8 mouse cellular contexts compared by ENCODE assay signal in genomic region chr13:64273891-64274844, GRCm38 (mm10). TPM values are rescaled to one million over a fixed set of nuclear protein-coding genes. Genes with fewer than 3 reads are reported as not detected.
DNase-seq lines count a peak whose midpoint lies in the region; ATAC-seq and TF ChIP-seq lines count a peak whose summit lies in the region.

No protein-coding gene starts in this region.

- intact Hi-C loops in left cerebral cortex, postnatal 36 days (cut with DNase I) = no loop called here

- no peak overlapping the region for H3K27ac ChIP-seq in ES-Bruce4 (ENCODE audit: insufficient read depth, low read length)
- H3K27ac ChIP-seq in heart, postnatal 0 days (ENCODE audit: low read depth) = no peak overlapping the region
- no peak overlapping the region for H3K27ac ChIP-seq in midbrain, embryonic 12.5 days (replicated peaks)
- peak overlapping the region; percentile 51; the same call in 1 of the 2 replicates for H3K27ac ChIP-seq in testis, adult 2 months (ENCODE audit: control insufficient read depth, insufficient read depth, low read depth, low read length)

- no peaks in the 10 kb centered on the region for H3K4me1 ChIP-seq in ES-Bruce4 (ENCODE audit: control insufficient read depth, insufficient read depth, low read length)
- peaks cover 16% of the 10 kb centered on the region for H3K4me1 ChIP-seq in heart, postnatal 0 days (ENCODE audit: control insufficient read depth, insufficient read depth)
- H3K4me1 ChIP-seq in midbrain, embryonic 12.5 days = peaks cover 8% of the 10 kb centered on the region; the same call in 1 of the 2 replicates
- peaks cover 8% of the 10 kb centered on the region for H3K4me1 ChIP-seq in testis, adult 2 months (ENCODE audit: control insufficient read depth, insufficient read depth, low read length)

- peak overlapping the region; percentile 75 for H3K4me3 ChIP-seq in ES-Bruce4 (ENCODE audit: low read depth, low read length)
- peak overlapping the region; percentile 71 for H3K4me3 ChIP-seq in heart, postnatal 0 days (ENCODE audit: low read depth, low read length)
- H3K4me3 ChIP-seq in midbrain, embryonic 12.5 days = peak overlapping the region; percentile 80
- peak overlapping the region; percentile 93 for H3K4me3 ChIP-seq in testis, adult 2 months (ENCODE audit: control insufficient read depth, low read depth, low read length)

- WGBS in heart, postnatal 0 days = 2% methylated on average over 91 of the region's 95 CpGs
- under 1% methylated on average over 85 of the region's 95 CpGs for WGBS in midbrain, embryonic 12.5 days

- H3K36me3 ChIP-seq in ES-Bruce4 (ENCODE audit: control insufficient read depth, insufficient read depth, low read length, poor library complexity, severe bottlenecking) = no peaks in the 10 kb centered on the region
- H3K36me3 ChIP-seq in heart, postnatal 0 days (replicated peaks; ENCODE audit: control insufficient read depth, insufficient read depth, low read length) = no peaks in the 10 kb centered on the region
- no peaks in the 10 kb centered on the region for H3K36me3 ChIP-seq in midbrain, embryonic 12.5 days
- H3K36me3 ChIP-seq in testis, adult 2 months (ENCODE audit: control insufficient read depth, insufficient read depth, low read length) = no peaks in the 10 kb centered on the region

- ATAC-seq in heart, postnatal 0 days (ENCODE audit: insufficient read depth, low read depth) = peak; percentile 49
- ATAC-seq in midbrain, embryonic 12.5 days (ENCODE audit: low FRiP score, low read depth) = peak; percentile 84

- TF ChIP-seq CTCF in ES-Bruce4 (IDR thresholded peaks at IDR 0.05; ENCODE audit: low read depth, low read length) = no peak
- no peak for TF ChIP-seq CTCF in heart, postnatal 0 days (IDR thresholded peaks at IDR 0.05; ENCODE audit: low read depth)
- TF ChIP-seq CTCF in testis, adult 2 months (IDR thresholded peaks at IDR 0.05; ENCODE audit: control insufficient read depth, insufficient read depth, insufficient replicate concordance, low read depth, low read length) = no peak

- 0 out of 2 replicates have a peak, but pooled peaks cover 2% of the 10 kb centered on the region for H3K27me3 ChIP-seq in ES-Bruce4 (ENCODE audit: control insufficient read depth, insufficient read depth, low read length, poor library complexity, severe bottlenecking)
- peaks cover 18% of the 10 kb centered on the region for H3K27me3 ChIP-seq in heart, postnatal 0 days (ENCODE audit: control insufficient read depth, insufficient read depth, low read length)
- H3K27me3 ChIP-seq in midbrain, embryonic 12.5 days = peaks cover 31% of the 10 kb centered on the region
- no peaks in the 10 kb centered on the region for H3K27me3 ChIP-seq in testis, adult 2 months (ENCODE audit: control insufficient read depth, insufficient read depth, low read length)

- DNase-seq in gastrocnemius, postnatal 10 days = peak; percentile 18
- no peak for DNase-seq in gastrocnemius, adult 8-10 months (ENCODE audit: low spot score in 2 of 2)
- peak; percentile 25 to 26 for DNase-seq in cerebellum, postnatal 36 days
- DNase-seq in heart, postnatal 0 days (ENCODE audit: low spot score) = no peak
- peak; percentile 25 to 31 for DNase-seq in left cerebral cortex, postnatal 36 days (ENCODE audit: low spot score in 2 of 2)

- no peaks in the 10 kb centered on the region for H3K9me3 ChIP-seq in ES-Bruce4 (replicated peaks; ENCODE audit: control insufficient read depth, insufficient read depth, low read length, poor library complexity, severe bottlenecking)
- H3K9me3 ChIP-seq in heart, postnatal 0 days (replicated peaks; ENCODE audit: control insufficient read depth, low read length) = no peaks in the 10 kb centered on the region
- no peaks in the 10 kb centered on the region for H3K9me3 ChIP-seq in midbrain, embryonic 12.5 days

- TF ChIP-seq EP300 in ES-Bruce4 (IDR thresholded peaks at IDR 0.05; ENCODE audit: insufficient read depth, low read depth, low read length) = no peak
- TF ChIP-seq EP300 in heart, postnatal 0 days (IDR thresholded peaks at IDR 0.05; ENCODE audit: low read depth) = no peak

- H3K9ac ChIP-seq in ES-Bruce4 (ENCODE audit: low read depth, poor library complexity, severe bottlenecking) = peak overlapping the region; percentile 76
- H3K9ac ChIP-seq in heart, postnatal 0 days (replicated peaks; ENCODE audit: low read depth, low read length) = peak overlapping the region; percentile 64
- H3K9ac ChIP-seq in midbrain, embryonic 12.5 days (replicated peaks) = peak overlapping the region; percentile 73

- no peak for TF ChIP-seq POLR2A in ES-Bruce4 (IDR thresholded peaks at IDR 0.05; ENCODE audit: insufficient read depth, low read length)
- TF ChIP-seq POLR2A in testis, adult 2 months (IDR thresholded peaks at IDR 0.05; ENCODE audit: control insufficient read depth, low read depth, low read length) = no peak

- peak overlapping the region; percentile 100 for H3K4me2 ChIP-seq in heart, postnatal 0 days (ENCODE audit: low read depth, low read length)
- H3K4me2 ChIP-seq in midbrain, embryonic 12.5 days (replicated peaks) = peak overlapping the region; percentile 99

RNA-seq across cellular contexts. Expression of gene Cdc14b, which starts 0.9 kb away (rescaled TPM):
- total RNA-seq in gastrocnemius, postnatal 10 days (2021) = 1 to 10 TPM; 4.5 to 6.8 TPM
- total RNA-seq in gastrocnemius, adult 8-10 months (2022) = 1 to 10 TPM; 6.7 to 9.1 (median 7.8) TPM
- polyA plus RNA-seq in ES-Bruce4 (2011; ENCODE audit: insufficient read depth, insufficient read length, low read depth, missing spikeins) = 27.3 and 30.4 TPM in 2 replicates
- 5.6 and 12.3 TPM in 2 replicates for total RNA-seq in heart, postnatal 0 days (2014; rRNA removed; ENCODE audit: low replicate concordance)
- polyA plus RNA-seq in heart, postnatal 0 days (2015; fragmentation: Nextera tagmentation; extraction: Ambion mirVana) = 7.6 and 11.6 TPM in 2 replicates
- total RNA-seq in left cerebral cortex, postnatal 36 days (2021) = 10 to 100 TPM; 10.5 to 12.3 TPM
- 6.7 and 9.1 TPM in 2 replicates for polyA plus RNA-seq in midbrain, embryonic 12.5 days (2016; fragmentation: Nextera tagmentation; extraction: Ambion mirVana)
- 55.6 and 60.4 TPM in 2 replicates for polyA plus RNA-seq in testis, adult 2 months (2012; rRNA removed)

RNA-seq across cellular contexts. Expression of gene Aaed1, which starts 38.3 kb away (rescaled TPM):
- total RNA-seq in gastrocnemius, postnatal 10 days (2021) = 10 to 100 TPM; 32.2 to 37.2 TPM
- total RNA-seq in gastrocnemius, adult 8-10 months (2022) = 10 to 100 TPM; 49.4 to 59.4 (median 50.8) TPM
- 15.2 and 15.5 TPM in 2 replicates for polyA plus RNA-seq in ES-Bruce4 (2011; ENCODE audit: insufficient read depth, insufficient read length, low read depth, missing spikeins)
- 68.1 and 76.6 TPM in 2 replicates for total RNA-seq in heart, postnatal 0 days (2014; rRNA removed; ENCODE audit: low replicate concordance)
- 67.0 and 71.4 TPM in 2 replicates for polyA plus RNA-seq in heart, postnatal 0 days (2015; fragmentation: Nextera tagmentation; extraction: Ambion mirVana)
- 10 to 100 TPM; 16.9 to 17.8 TPM for total RNA-seq in left cerebral cortex, postnatal 36 days (2021)
- polyA plus RNA-seq in midbrain, embryonic 12.5 days (2016; fragmentation: Nextera tagmentation; extraction: Ambion mirVana) = 16.4 and 19.2 TPM in 2 replicates
- polyA plus RNA-seq in testis, adult 2 months (2012; rRNA removed) = 10.3 and 15.6 TPM in 2 replicates

Comparison
In these comparisons a context has a peak if more than half of its experiments do, and no peak if none do; other contexts are left out.
1. DNase-seq: peak in gastrocnemius, postnatal 10 days (single experiment), cerebellum, postnatal 36 days (2 of 2) and left cerebral cortex, postnatal 36 days (2 of 2); none in gastrocnemius, adult 8-10 months (0 of 2) and heart, postnatal 0 days (single experiment).
2. Peak in every context shown above with its lines, with median percentiles within 50 percentile points of each other: H3K4me3 ChIP-seq and H3K9ac ChIP-seq.